Mouse (Mus musculus) ovary, postnatal 10 days (tissue): Measurements from ENCODE around the gene Wfdc21.
A peak's percentile ranks its signal among the peaks of the same experiment; 100 is the strongest.

Source experiments
- DNase-seq: peaks from one replicate; pipeline ENCODE4 v3.0.0; 2022; ENCODE audit warnings: low spot score

Gene Wfdc21

DNA sequence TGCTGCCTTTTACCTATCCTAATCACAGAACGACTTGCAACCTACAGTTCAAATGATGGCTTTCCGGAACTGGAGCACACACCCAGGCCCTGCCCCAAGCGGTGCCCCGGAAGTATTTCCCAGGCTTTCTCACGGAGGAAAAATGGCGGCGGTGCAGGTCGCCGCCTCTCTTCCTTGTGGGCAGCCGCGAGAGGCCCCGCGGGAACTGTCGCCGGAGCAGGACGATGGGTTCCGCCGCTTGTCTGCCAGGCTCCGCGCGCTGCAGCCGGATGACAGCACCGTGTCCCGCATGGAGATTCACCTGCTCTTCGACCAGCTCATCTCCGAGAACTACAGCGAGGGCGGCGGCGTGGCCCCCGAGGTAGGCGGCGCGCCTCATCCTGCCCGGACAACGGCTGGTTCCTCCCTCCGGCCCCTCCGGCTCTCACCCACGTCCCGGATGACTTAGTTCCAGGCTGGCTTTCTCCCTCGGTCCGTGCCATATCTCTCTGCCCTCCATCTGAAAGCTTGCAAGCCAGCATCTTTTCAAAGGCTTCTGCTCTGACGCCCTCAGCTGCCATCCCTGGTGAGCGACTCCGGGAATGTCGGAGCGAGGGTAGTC lies 6.9 kb downstream of the Wfdc21 start, which contains the start of gene Heatr6:
TSS of gene Heatr6 (plus strand) at position 116 of the 601 bp plus-strand sequence.
- peak; percentile 73 for DNase-seq

DNA sequence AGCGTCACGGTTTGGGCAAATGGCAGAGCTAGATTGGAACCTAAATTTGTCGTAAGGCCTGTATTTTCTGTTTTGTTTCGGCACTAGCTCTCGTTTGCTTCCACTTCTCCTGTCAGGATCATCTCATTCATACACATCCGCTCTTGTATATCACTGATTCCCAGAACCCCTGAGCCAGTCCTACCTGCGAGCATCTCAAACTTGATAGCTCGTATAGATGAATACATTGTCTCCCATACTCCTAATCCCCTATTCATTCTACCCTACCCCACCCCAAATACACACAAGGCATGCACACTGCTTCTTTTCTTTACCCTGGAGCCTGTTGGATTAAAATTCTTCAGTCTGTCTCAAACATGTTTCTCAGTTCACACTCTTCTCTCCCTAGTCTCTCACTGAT lies 7.5 kb downstream of the Wfdc21 start:
- DNase-seq: no peak

DNA sequence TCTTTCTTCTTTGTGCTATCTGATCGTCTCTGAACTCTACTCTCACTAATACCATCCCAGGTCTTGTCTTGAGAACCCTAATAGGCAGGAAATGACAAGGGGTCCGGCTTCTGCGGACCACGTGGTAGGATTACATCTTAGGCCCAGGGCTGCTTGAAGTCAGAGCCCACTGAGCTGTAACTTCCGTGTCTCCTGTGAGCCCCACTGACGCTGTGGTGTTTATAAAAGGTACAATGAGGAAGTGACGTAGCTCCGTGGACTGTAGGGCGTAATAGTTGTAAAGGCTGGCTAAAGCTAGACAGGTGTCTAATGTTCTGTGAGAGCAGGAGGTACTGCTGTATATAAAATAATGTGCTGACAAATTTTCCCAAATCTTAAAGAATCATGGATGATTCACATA lies 20.6 kb downstream of the Wfdc21 start:
- no peak for DNase-seq

DNA sequence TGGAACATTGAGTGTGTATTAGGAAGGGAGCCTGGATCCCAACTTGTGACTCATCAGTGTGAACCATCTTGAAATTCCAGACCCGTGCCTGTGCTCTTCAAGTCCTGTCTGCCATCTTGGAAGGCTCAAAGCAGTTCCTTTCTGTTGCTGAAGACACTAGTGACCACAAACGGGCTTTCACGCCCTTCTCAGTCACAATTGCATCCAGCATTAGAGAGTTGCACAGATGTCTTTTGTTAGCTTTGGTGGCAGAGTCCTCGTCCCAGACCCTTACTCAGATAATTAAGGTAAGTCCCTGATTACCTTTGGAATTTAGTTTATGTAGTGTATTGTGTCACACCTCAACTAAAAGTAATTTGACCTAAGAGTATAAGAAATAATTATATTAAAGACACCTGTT lies 22.2 kb downstream of the Wfdc21 start:
- no peak for DNase-seq

DNA sequence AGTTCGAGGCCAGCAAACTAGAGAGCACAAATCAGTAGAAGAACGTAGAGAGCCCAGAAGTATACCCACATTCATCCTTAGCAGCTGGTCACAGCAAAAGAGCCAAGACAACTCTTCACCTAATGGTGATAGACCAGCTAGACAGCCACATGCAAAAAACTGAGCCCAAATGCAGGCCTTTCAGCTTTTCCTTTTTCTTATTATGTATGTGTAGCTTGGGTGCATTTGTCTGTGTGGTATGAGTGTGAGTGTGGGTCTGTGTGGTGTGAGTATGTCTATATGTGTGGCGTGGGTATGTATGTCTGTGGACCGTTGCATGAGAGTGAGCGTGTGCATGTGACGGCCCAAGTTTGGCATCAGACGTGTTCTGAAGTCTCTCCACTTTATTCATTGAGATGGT lies 24.3 kb downstream of the Wfdc21 start:
- no peak for DNase-seq

DNA sequence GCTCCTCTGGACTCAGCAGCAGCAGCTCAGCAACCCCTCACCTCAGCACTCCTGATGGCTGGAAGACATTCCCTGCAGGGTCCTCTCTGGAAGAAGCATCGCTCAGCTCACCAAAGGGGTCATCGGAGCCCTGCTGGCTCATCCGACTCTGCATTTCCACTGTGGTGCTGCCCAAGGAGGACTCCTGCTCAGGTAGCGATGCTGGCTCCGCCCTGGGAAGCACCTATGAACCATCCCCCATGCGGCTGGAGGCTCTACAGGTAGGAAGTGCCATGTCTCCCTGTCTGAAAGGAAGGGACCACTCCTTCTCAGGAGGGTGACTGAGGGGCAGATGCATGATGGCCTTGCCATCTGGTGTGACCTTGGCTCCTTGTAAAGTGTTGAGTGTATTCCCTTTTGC lies 25.6 kb downstream of the Wfdc21 start:
- no peak for DNase-seq

DNA sequence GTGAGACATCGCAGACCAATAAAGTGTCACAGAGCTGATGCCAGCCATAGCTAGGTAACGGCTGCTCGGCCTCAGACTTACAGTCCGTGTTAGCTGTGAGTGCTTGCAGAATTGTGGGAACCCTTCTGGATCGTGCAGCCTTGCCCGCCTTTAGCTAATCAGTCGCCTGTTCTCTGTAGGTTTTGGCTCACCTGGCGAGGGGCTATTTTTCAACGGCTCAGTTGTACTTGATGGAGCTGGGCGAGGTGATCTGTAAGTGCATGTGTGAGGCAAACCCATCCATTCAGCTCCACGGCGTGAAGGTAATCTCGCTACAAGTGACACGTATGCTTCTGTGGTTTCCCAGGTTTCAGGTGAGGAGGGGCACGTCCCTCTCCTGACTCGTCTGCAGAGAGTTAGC lies 27.0 kb downstream of the Wfdc21 start:
- DNase-seq: no peak

DNA sequence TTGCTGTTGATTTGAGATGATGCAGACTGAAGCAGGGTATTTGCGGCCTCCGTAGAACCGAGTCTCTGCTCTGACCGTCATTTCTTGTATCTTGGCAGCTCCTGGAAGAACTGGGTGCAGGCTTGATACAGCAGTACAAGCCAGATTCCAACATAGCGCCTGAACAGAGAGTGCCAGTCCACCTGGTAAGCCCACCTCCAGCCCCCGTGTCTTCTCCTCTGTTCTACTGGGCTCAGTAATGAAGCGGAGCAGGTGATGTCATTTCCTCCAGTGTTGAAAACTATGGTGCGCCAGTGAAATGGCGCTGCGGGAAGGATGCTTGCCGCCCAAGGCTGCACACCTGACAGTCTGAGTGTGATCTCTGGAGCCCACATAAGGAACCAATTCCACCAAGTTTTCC lies 27.6 kb downstream of the Wfdc21 start:
- DNase-seq: no peak

DNA sequence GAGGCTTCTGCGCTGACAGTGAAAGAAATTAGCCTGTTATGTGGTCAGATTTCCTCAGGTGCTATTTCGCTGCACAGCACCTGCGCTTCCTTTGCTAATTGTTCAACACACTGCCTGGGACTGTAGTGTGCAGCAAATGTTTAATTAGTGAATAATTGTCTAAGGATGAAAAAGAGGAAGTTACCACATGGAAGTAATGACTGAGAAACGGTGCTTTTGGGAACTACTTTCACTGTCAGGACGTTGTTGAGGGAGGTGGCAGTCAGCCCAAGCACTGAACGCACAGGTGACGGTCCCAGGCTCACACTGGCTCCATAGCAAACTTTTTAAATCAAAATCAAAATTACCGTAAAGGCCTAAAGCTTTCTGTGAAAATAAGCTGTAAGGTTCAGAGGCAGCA lies 30.1 kb downstream of the Wfdc21 start:
- no peak for DNase-seq

DNA sequence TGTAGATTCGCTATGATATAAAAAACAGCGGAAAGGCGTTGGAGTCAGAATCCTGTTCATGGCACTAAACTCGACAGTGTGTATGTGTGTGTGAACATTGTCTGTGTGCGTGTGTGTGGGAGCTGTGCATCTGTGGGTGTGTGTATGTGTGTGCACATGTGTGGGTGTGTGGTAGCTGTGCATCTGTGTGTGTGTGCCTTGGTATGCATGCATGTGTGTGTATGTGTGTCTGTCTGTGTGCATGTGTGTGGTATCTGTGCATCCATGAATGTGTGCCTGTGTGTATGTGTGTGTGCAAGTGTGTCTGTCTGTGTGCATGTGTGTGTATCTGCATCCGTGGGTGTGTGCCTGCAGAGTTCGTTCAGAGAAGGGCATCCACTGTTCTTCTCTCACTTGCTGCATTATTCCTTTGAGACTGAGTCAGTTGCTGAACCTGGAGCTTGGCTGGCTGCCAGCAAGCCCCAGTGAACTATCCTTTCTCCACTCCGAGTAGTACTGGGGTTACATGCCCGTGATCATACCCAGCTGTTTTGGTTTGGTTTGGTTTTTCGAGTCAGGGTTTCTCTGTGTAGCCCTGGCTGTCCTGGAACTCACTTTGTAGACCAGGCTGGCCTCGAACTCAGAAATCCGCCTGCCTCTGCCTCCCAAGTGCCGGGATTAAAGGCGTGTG lies 37.3 kb downstream of the Wfdc21 start:
- DNase-seq: no peak

DNA sequence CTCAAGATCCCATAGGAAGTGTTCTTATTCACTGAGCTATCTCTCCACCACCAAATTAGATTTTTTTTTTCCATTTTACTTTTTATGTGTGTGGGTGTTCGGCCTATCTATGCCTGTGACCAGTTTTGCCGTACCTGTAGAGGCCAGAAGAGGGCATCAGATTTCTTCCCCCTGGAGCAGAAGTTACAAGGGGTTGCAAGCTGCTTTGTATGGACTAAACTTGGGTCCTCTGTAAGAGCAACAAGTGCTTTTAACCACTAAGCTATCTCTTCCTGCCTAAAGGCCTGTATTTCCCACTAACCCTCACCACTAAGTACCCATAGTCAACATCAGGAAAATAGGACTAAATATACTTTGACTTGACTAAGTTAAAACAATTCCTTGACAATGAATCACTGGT lies 37.9 kb downstream of the Wfdc21 start:
- no peak for DNase-seq

DNA sequence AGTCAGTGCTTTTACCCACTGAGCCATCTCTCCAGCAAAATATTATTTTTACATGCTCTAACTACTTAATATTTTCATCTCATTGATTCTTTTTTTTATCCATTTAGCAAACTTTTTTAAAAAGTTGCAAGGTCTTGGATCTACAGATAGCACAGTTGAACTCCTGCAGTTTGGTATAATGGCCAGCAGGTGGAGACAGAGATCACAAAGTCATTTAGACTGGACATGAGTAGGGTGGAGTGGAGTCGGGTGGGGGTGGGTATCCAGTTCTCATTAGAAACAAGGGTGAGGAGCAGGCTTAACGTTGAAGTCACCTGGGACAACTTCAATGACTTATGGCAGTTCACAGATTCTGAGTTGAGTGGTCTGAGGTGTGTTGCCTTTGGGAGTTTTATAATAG lies 38.6 kb downstream of the Wfdc21 start:
- DNase-seq: no peak

DNA sequence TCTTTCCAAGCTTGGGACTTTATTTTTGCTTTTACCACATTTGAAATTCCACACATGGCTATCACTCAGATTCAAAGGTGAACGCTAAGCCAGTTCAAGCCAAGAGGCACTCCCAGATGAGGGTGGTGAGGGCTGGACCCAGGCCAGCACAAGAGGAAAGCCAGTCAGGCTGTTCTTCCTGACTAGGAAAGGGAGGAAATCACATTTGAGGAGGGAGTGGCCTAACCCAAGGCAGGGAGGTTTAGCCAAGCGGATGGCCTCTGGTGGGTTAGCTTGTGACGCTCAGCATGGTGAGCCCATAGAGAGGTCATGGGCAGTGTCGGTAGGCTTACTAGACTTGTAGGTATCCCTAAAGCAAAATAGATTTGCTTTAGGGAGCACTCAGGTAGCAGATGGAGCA lies 40.1 kb downstream of the Wfdc21 start:
- DNase-seq: no peak

DNA sequence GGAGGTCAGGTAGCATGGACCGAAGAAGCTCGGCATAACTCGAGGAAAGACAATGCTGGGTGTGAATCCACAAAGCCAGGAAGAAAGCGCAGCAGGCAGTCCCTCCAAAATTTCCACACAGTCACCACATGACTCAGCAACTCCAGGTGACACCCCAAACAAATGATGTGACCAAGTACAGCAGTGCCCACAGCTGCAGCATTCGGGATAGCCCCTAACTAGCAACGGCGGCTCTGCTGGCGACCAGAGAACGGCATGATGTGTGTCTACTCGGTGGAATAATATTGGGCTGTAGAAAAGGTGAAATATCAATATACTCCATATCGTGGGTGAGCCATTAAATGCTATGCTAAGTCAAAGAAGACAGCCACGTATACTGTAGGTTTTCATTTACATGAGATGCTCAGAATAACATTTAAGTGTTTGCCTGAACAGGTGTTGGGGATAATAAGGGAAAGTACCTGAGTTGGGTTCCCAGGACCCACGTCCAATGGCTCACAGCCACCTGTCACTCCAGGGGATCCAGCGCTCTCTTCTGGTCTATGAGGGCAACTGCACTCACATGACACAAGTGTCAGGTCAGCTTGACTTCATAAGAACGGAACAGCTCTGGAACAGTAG lies 40.8 kb downstream of the Wfdc21 start:
- no peak for DNase-seq

DNA sequence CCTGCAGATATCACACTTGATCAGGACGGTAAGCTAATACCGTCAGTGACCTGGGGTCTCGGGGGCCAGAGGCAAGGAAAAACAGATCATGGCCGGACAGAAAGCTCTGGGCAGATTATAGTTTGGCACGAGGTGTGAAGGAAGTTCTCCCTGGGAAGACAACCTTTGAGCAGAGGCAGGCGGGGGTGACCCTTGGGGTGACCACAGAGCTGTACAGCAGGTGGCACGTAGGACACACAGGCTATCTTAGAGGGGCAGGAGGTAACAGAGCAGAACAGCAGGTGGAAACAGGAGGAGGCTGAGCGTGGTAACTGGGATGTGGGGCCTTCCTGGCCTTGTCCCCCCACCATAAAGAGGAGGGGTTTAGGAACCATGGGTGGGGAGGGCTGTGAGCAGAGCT lies 41.6 kb downstream of the Wfdc21 start:
- no peak for DNase-seq

DNA sequence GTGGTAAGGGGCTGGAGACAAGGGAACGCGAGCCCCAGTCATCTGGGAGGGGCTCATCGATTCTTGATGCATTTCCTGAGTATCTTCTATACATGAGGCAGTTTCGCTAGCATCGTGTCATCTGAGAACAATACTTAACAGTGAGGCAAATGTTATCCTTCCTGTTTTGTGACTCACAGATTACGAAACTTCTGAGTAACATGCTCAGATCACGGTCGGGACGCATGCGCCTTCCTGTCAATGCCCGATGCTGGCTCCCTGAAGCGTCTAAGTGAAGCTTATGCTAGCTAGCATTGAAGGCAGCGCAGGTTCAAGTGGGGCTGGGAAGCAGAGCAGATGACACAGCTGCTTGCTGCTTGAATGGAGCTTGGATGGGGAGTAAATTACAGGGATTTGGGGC lies 42.5 kb downstream of the Wfdc21 start:
- DNase-seq: no peak

DNA sequence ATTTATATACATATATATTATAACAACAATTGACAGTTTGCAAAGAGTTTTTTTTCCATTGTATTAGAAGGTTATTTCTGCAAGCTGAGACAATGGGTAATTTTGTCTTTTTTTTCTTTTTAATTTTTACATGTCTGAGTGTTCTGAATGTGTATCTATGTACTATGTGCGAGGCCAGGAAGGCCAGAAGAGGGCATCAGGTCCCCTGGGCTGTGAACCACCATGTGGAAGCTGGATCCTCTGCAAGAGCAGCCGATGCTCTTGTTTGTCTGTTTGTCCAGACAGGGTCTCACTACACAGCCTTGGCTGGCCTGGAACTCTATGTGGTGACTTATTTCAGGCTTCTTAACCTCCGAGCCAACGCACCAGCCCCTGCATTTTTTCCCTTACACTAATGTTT lies 44.4 kb downstream of the Wfdc21 start:
- DNase-seq: no peak

DNA sequence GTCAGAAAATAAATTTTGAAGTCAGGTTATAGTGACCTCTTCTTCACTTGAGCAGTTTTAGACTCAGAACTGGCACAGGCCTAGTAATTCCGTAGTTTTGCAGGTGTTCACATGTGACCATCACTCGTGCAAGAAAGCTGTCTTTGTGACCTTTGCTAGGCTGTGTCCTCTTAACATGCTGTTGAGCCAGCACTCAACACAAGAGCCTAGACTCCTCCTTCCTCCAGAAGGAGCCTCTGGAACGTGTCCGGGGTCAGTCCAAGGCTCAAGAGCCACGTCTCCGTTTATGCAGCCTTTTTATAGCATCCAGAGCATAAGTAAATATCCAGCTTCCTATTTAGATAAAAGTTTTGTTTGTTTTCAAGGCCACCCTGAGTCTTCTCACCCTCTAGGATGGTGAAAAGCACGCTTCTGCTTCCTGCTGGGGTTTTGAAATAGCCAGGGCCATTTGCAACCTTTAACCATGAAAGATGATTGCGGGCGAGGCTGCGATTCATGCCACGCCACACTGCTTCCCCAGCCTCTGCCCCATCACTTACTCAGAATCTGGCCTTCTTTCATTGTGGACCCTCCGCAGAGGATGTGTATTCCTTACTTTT lies 45.7 kb downstream of the Wfdc21 start:
- no peak for DNase-seq

DNA sequence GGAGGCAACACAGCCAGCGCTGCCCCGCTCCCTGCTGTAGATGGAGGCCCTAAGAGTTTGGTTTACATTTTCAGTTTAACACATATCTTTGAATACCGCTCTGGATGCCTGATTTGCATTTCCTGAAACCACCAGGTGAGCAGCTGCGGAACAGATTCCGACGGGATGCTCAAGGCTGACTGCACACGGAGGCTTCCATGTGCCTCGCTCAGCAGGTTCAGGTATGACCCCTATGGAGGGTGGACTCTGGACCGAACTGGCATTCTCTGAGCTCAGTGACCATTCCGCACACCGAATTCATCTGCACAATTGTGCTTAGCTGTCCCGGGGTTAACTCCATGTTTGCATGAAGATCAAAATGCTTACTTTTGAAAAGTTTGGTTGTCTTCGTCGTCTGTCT lies 46.5 kb downstream of the Wfdc21 start:
- DNase-seq: no peak

DNA sequence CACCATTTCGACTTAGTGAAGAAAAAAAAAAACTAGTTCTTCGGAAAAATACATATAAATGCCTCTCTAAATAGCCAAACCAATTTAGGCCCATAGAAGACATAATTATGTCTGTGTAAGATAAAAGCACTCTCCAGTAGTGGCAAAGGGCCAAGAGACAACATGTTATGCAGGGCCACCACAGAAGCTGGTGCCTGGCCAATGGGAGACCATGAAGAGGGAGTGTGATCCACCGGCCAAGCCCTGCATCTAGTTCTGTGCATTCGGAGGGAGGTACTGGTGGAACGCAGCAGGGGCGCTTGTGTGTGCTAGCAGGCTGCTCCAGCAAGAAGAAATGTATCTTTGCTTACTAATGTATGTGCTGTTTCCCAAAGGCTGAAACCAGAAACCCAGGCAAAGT lies 49.4 kb downstream of the Wfdc21 start:
- no peak for DNase-seq

DNA sequence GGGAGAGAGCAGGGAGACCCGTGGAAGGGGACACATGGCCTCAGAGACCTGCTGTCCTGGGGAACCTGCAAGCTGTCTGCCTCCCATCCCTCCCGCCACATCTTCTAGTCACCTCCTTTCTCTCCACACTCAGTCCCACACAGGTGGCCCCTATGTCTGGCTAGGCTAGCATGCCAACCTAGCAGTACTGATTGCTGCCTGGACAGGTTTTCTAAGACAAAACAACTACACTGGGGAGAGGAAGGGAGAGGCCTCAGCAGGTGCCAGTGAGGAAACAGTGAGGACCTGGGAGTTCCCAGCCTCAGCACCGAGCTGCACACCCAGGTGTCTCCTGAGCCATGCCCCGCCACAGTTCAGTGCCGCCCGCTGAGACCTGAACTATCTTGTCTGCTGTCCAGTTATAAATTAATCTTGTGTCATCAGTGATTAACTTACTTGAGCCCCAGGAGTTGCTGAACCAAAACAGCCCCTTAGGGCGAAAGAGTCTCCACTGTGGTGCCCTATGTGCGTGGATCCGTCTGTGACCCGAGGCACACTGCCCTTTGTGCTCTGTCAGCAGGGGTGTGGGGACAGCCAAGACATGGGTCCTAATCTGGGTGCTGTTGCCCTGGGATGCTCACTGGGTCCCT lies 50.4 kb downstream of the Wfdc21 start:
- no peak for DNase-seq

DNA sequence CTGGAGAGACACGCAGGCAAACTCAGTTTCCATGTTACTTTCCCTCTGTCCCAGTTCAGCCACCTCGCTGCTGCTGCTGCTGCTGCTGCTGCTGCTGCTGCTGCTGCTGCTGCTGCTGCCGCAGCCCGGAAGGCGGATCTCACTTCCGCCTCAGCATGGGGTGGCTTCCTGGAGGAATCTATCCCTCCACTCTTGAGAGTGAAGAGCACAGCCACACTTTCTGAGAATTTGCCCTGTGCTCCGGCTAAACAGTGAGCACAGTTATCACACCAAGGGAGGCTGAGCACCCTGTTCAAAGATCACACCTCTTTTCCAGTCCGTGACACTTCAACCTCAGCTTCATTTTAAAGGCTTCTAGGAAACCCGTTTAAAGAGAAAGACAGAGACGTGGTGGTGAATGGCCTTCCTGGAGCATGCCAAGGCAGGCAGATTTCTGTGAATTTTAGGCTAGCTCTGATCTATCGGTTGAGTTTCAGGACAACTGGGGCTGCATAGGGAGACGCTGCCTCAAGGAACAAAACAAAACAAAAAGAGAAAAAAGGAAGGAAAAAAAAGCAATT lies 53.2 kb downstream of the Wfdc21 start:
- no peak for DNase-seq

DNA sequence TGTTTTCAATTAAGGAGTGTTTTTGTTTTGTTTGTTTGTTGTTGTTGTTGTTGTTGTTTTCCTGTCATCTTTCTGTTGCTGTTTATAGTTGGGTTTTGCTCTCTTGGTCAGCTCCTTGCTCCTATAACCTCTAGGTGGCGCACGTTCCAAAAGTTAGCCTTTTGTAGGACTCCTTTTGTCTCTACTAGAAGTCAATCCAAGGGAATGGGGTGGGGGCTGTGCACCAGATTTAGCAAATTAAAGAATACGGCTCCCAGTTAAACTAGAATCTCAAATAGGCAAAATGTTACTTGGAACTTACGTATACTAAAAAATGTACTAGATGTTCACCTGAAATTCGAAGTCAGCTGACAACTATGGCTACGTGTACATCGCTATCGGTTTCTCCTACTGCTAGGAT lies 55.4 kb downstream of the Wfdc21 start:
- DNase-seq: no peak
